Mouse (Mus musculus) forebrain, embryonic 15.5 days (tissue): ENCODE data around the gene Agpat4. TPM values are rescaled to one million over a fixed set of nuclear protein-coding genes. Genes with fewer than 3 reads are reported as not detected.

Source experiments
- polyA plus RNA-seq: library from polyadenylated mRNA; unstranded; fragments of >200 nt; fragmentation: Nextera tagmentation; extraction: Ambion mirVana; gene quantifications from 2 replicates; pipeline ENCODE4 v1.2.1, GENCODE M21; 2015

The Agpat4 gene
- polyA plus RNA-seq, 1 experiment from 2014 or later, result 54.7 TPM

Other genes starting within 250 kb of the Agpat4 start
- 37.4 and 47.3 TPM in 2 replicates for gene Map3k4, start 200.1 kb downstream of the Agpat4 start, polyA plus RNA-seq